Mouse (Mus musculus): Measurements from ENCODE around the gene Fbxo41. TPM values are rescaled to one million over a fixed set of nuclear protein-coding genes. Genes with fewer than 3 reads are reported as not detected.

Fbxo41 gene
- total RNA-seq (2023), result not detected

DNA sequence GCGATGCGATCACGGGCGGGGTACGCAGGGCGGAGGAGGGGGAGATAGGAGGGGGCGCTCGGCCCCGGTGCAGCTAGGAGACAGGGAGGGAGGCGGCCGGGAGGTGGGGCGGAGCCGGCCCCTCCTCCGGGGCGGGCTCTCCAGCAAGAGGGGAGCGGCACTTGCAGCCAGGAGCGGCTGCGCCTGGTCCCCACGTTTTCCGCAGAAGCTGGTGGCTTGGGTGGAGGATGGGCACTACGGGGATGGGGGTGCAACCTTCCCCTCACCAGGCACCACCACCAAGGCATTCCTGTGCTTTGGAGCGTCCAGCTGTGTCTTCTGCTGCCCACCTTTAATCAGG, at the start of gene Fbxo41:
TSS of gene Fbxo41 (minus strand) at position 84 of the 340 bp plus-strand sequence.

DNA sequence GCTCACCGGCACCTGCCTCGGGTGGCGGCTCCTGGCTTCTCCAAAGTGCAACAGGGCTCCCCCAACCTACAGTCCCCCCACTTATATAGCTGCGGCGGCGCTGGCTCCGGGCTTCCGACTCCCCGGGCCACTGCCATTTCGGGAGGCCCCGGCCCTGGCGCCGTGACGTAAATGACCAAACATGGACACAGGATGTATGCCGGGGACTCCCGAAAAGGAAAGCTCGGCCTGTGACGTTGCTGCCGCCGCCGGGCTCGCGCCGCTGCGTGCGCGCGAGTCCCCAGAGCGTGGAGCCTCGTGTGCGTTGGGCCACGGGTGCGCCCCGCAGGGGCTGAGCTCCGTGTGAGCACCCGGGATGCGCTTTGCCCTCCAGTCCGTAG, 10.7 kb upstream of the Fbxo41 start, which contains the start of gene Egr4:
TSS of gene Egr4 (minus strand) at position 59 of the 380 bp plus-strand sequence.

DNA sequence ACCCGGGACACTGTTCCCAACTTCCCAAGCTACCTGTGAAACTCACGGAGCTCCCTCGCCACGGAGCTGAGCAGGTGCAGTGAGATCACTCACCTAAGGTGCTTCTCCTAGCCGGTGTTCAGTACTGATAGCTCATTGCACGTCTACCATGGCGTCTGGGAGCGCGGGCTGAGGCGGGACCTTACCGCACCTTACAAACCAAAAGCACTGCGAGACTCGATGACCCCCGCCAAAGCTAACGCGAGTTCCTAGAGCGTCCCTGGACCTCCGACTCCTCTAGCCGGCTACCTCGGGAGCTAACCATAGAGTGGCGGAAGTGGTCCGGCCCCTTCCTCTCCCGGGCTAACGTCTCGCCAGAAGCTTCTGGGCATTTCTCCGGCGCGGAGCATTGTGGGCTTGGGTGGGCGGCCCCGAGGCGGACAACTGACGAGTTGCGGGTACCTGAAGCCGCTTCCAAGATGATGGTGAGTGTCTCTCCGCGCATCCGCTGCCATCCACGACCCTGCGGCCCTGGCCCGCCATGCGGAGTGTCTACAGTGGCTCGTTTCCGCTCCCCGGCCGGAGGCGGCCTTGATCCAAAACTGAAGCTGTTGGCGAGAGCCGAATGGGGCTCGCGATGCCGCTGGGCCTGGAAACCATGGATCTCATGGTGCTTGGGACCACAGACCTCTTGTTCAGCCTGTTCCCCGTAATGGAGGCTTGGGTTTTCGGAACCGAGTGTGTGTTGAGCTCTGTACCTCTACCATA, 51.0 kb downstream of the Fbxo41 start, which contains the start of gene Pradc1:
TSS of gene Pradc1 (minus strand) at position 307 of the 747 bp plus-strand sequence.

DNA sequence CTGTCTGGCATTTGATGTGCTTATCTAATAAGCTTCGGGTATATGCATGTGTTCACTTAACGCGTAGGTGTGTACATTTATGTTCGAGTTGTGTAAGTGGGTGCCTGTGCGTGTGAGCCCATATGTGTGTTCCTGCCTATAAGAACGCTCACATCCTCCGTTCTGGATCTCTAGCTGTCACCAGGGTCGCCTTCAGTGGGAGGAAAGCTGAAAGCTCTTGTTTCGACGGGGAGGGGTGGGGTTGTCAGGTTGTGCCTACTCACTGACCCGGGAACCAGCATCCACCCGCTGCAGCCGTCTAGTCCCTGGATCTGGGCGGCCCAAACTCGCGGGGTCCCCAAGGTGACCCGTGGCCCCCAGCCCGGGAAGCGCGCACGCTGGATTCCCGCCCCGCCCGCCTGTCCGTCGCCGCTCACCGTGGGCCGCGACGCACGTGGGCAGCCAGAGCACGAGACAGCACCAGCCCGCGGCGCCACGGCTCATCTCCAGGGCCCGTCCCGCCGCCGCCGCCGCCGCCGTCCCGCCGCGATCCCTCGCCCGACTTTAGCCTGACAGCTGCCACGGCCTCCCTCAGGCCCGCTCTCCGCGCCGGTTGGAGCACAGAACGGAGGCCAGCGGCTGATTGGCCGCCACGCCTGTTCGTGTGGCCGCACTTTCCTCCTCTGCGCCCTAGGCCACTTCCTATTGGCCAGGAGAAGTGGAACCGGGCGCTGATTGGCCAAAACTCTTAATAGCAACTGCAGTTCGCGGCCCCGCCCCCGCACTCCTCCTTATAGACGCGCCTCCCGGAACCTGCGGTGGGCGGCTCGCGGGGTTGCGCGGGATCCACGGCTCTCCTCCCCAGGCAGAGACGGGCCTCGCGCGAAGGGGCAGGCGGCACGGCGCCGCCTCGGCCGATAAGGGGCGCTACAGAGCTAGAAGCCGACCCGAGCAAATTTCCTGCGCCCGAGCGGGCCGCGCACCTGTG, 51.8 kb downstream of the Fbxo41 start, which contains the start of gene Cct7:
TSS of gene Cct7 (plus strand) at position 818 of the 967 bp plus-strand sequence.

DNA sequence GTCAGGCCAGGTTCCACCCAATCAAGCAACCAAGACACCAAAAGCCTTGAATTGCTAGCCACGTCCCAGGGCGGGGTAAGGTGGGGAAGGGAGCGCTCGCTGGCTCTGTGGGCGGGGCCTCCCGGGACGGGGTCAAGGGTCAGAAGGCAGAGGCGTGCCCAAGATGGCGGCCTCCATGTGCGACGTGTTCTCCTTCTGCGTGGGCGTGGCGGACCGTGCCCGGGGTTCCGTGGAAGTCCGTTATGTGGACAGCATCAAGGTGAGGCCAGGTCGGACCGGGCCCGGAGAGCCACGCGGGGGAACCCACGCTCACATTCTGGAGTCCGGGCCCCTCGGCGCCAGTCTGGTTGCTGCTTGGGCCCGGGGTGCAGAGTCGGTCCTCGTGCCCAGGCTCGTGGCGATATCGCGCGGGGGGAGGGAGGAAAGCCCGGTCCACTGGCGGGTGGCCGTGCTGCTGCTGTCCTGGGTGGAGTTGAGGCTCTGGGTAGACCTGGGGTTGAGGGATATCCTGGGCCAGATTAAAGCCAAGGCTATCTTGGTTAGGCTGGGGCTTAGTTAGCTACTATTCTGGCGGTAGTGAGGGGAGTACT, 70.9 kb downstream of the Fbxo41 start, which contains the start of gene Smyd5:
TSS of gene Smyd5 (plus strand) at position 148 of the 590 bp plus-strand sequence.

DNA sequence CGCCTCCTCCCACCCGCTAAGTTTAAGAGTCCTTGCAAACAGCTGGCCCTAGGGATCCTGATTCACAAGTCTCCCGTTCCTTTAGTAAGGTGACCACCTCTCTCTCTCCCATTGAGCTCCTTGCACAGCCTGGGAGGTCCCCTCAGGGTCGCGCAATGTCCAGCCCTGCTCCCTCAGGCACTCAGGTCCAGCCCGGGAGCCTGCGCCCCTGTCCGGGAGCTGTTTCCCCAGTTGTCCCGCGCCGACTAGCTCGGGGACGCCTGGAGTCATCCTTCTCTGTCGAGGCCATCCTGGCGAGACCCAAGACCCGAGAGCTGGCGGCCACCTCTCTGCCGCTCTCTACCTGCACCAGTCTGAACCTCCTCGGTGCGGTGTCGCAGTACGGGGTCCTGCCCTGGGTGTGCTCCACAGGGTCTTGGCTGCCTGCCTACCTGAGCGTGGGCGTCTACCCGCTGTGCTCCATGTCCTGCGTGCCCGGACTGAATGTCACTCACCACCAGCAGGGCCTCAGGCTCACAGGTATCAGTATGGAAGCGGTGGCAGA, 78.9 kb downstream of the Fbxo41 start, which contains the start of gene Noto:
TSS of gene Noto (plus strand) at position 51 of the 544 bp plus-strand sequence.

Other genes with a start within 250 kb of the Fbxo41 start
- gene Sfxn5, start 169.6 kb downstream of the Fbxo41 start, total RNA-seq (2023), result 100 to 1,000 TPM in 1 of 2 experiments, 10 to 100 TPM in 1; 85.8 to 113 TPM
- 10 to 100 TPM; 15.7 to 19.6 TPM for gene Rab11fip5, start 128.4 kb downstream of the Fbxo41 start, total RNA-seq (2023)
- not detected for gene Noto, start 79.1 kb downstream of the Fbxo41 start, total RNA-seq (2023)
- 1 to 10 TPM; 8.9 to 9.0 TPM for gene Smyd5, start 71.0 kb downstream of the Fbxo41 start, total RNA-seq (2023)
- gene Cct7, start 51.5 kb downstream of the Fbxo41 start, total RNA-seq (2023), result 100 to 1,000 TPM in 1 of 2 experiments, 10 to 100 TPM in 1; 95.6 to 112 TPM
- gene Pradc1, start 51.0 kb downstream of the Fbxo41 start, total RNA-seq (2023), result 10 to 100 TPM; 12.0 to 16.2 TPM
- gene Egr4, start 10.6 kb upstream of the Fbxo41 start, total RNA-seq (2023), result not detected
- 1 to 10 TPM; 8.7 to 9.8 TPM for gene Alms1, start 84.5 kb upstream of the Fbxo41 start, total RNA-seq (2023)
- gene Nat8f7, start 210.2 kb upstream of the Fbxo41 start, total RNA-seq (2023), result not detected

Data from neutrophil, adult 83 days (primary cell).